Mouse (Mus musculus) gonadal fat pad, adult 2 months (tissue): ENCODE measurements at regions not wholly inside any gene's neighbourhood (a gene's known extent, or its start where the extent isn't known, plus 50 kb on each side); places are given as distances from the start of the nearest gene placed in this dataset.

ENCODE experiments used
- DNase-seq: peaks from one replicate; pipeline ENCODE4 v3.0.0-alpha.2; 2012; ENCODE audit warnings: low read depth

DNA sequence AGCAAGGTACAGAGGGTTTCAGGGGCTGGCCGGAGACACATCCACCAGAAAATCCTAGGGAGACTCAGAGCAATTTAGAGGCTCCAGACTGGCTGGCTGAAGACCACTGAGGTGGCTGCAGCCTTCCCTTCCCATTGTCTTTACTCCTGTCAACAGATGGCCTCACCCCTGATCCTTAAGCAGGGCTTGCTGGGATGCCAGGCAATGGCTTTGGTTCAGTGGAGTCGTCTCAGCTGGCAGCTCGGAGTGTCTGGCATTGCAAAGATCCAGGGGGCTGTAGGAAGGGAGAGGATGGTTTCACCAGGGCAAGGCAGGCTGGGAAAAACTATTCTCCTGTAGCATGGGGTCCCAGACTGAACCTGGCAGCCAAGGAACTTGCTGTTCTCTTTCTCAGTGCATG, 395.8 kb downstream of the Tshz3 start:
- DNase-seq: no peak

DNA sequence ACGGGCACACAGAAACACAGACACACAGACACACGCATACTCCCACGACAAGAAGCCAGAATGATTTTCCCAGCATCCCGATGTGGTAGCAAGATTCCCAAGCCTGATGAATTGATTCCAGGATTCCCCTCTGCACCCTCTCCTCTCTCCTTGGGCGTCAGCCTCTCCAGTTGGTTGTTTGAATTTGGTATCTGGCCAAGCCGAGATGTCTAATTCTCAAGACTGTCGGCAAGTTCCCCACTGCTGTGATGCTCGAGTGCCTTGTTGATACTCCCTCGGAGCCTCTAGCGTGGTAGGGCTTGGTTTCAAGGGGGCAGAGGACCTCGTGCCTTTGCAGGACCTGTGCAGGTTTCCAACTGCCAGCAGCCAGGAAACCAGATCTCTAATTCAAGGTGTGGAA, 397.9 kb downstream of the Tshz3 start:
- DNase-seq: no peak

- no peak for DNase-seq
These were observed 398.4 kb downstream of the Tshz3 start for GRCm38 (mm10) chr7:37096291-37096690.

DNA sequence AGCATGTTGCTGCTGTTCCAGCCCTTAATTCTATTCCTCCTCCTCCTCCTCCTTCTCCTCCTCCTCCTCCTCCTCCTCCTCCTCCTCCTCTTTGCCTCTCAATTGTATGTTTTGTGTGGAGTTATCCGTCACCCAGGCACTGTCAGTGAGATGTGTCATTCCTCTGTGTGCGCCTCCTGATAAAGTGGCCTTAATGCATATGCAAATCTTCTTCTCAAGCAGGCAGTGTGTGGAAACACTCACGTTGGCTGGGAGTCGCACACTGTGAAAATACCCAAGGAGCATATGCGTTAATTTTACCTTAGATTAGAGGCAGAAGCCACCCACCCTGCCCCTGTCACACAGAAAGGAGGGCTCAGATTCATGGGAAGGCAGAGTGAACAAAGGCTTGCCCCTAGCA, 401.0 kb downstream of the Tshz3 start:
- DNase-seq: no peak

- no peak for DNase-seq
These were observed 406.8 kb downstream of the Tshz3 start for GRCm38 (mm10) chr7:37104671-37105070.

DNA sequence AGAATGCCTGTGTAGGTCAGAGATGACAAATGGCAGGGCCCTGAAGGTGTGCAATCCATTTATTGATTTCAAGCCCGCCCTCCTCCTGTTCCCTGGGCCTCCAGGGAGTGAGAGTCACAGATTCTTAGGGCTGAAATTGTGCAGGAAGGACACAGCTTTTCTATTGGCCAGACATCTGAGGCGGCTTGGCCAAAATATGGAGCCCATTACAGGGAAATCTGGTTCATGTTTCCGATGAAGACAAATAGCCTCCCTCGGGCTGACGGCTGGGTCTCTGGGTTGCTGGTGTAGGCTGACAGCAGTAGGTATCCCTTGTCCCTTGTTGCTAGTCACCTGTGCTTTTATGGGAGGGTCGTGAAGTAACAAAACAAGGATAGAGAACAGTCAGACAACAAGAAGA, 413.2 kb downstream of the Tshz3 start:
- no peak for DNase-seq

GRCm38 (mm10) chr7:37120776-37121175, 422.9 kb downstream of the Tshz3 start:
- no peak for DNase-seq

DNA sequence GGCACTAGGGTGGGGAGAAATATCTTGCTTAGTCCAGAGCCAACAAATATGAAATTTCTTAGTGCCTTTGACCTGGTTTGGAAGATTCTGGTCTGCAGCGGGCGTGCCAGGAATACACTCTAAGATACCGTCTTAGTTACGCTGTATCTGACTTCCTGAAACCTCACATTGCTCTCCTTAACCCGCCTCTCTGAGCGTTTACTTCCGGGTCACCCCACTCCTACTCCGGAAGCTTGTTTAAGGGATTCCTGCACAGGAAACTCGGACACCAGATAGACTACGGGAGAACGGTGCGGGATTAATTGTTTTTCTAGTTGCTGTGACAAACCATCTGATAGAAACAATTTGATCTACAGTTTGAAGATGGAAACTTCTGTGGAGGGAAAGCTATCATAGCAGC, 442.3 kb downstream of the Tshz3 start:
- no peak for DNase-seq

GRCm38 (mm10) chr7:37142780-37143179, 444.9 kb downstream of the Tshz3 start:
- no peak for DNase-seq

DNA sequence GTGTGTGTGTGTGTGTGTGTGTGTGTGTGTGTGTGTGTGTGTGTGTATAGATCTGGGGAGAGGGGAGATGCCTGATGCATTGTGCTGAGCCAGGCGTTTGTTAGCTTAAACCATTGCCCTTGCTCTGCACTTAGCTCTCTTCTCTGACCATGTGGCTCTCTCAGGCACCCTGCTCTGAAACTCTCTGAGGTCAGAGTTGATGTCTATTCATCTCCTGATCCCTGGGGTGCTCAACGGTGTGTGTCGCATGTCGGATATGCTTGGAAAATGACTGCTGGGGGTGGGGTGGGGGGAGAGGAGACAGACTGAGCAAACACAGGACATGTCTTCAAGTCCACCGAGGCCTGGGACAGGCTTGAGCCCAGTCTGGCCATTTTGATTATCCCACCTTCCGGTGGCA, 446.4 kb downstream of the Tshz3 start:
- DNase-seq: no peak

DNA sequence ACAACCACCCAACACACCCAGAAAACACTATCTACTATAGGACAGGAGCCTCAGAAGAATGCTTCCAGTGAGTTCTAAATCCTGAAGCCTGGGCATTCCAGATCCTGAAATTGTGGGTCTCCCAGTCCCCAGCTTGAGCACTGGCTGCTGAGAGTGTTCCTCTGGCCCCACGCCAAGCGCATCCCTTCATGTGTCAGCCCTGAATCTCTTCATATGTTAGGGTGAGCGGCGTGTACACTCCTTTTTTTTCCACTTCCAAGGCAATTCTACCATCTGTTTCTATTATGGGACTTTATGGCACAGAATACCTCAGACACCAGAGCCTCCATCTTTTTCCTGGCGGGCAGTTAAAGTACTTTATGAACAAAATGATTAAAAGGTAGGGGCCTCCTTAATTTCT, 451.8 kb downstream of the Tshz3 start:
- DNase-seq: no peak

DNA sequence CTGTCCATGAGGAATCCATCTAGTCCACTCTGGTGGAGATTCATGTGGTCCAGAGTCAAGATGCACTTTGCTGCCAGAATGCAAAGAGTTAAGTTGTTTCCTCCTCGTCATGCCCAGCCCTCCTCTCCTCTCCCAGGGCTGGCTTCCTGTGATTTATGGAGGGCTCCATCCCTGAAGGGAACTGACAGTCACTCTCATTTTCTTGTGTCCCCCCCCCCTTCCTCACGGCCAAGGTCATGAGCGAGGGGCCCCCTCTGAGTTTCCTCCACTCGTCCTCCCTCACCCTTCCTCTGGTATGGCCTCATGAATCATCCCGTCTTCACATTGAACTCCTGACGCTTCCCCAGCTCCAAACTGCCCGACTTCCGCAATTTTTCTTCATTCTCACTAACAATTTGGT, 461.9 kb downstream of the Tshz3 start:
- DNase-seq: no peak

DNA sequence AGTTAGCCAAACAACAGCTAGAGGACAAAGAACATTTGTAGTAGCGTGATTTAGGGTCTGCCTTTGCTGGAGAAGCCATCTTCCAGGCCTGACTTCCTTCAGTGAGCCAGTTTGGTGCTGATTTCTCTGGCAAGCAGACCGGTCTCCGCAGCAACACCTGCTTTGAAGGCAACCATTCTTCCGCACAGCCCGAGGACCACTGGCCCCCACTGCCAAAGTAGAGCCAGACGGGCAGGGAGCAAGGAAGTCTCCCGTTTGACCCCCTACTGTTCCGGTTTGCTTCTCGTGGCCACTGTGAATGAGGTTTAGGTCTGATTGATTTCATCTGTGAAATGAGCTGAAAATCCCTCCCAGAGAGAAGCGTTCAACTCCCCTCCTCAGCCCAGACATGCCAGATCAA, 471.0 kb downstream of the Tshz3 start:
- no peak for DNase-seq

DNA sequence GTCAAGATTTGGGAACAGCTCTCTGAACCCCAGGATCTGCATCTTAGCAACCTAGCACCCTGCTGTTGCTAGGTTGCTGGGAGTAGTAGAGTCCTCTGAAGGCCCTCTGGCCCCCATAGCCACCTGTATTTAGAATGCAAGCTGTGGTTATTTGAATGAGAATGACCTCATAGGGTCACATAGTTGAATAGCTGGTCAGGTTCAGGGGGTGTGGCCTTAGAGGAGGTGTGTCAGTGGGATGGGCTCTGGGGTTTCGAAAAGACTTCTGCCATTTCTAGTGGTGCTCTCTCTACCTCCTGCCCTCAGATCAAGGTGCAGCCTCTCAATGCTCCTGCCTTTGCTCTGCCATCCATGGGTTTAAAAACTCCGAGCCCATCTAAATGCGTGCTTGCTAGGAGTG, 477.8 kb downstream of the Tshz3 start:
- no peak for DNase-seq

DNA sequence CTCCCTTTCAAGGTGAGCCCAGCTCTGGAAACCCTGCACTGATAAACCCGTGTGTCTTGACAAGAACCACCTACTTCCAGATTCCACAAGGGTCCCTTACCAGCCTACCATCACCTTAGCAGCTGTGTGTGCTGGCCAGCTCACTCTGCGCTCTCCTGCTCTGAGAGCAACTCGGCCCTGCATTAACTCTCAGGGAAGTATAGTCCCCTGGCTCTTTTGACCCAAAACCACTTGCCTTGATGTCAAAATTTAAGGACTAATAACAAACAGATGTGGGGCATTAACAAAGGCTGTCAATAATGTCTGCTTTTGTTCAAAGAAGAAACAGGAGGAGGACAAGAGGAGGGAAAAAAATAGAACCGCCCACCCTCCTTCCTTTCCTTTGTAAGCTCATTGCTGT, 480.3 kb downstream of the Tshz3 start:
- DNase-seq: no peak

GRCm38 (mm10) chr7:37179907-37180306, 482.0 kb downstream of the Tshz3 start:
- DNase-seq: no peak

GRCm38 (mm10) chr7:37180416-37180815, 482.5 kb downstream of the Tshz3 start:
- no peak for DNase-seq

DNA sequence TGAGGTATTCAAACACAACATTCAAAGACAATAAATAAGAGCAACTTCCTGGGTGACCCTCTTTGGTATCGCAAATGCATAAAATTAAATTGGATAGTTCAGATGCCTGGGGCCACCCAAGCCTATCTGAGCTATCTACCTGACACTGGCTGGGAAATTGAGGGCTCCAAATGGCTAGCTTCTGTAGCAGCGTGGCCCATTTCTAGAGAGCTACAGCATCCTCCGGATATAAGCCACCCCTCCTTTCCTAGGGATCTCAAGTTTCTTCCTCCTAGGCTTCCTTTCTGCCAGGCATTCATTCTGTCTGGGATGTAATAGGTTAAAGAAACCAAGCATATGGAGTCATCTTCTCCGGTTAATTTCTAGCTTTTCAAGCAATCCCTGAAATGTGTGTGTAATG, 483.2 kb downstream of the Tshz3 start:
- DNase-seq: no peak

DNA sequence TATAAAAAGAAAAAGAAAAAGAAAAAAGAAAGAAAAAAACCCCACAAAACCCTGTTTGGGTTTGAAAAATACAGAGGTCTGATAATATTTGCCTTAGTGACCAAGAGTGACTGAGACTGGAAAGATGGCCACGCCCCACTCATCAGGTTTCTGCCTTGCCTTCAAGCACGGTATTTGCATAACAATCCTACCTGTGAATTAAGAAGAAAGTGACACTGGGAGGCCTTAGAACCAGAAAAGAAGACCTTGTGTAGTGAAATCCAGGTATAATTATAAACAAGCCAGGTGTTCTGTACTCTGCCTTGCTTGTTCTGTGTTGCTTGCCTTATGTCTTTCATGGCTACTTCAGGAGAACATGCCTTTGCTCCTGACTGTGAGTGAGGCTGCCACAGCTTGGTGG, 494.6 kb downstream of the Tshz3 start:
- no peak for DNase-seq

- no peak for DNase-seq
These were observed 506.9 kb downstream of the Tshz3 start for GRCm38 (mm10) chr7:37204800-37205199.

- DNase-seq: no peak
These were observed 510.4 kb downstream of the Tshz3 start for GRCm38 (mm10) chr7:37208305-37208704.

DNA sequence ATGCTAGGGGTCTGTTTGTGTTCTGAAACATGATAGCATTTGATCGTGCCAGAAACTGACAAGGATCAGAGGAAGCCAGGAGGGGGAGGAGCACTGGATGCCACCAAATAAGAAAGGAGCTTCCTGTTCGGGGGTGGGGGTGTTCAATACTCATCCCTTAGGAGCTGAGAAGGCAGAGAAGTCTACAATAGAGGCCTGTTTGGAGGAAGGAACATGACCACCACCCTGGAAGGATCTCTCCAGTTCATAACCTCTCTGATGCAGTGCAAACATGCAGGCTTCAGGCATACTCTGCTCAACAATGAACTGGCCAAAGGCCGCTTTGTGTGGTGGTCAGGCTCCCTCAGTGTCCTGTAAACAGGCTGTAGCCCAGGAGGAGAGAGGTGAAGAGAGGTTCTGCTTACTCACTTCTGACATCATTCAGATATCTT, 515.8 kb downstream of the Tshz3 start:
- DNase-seq: no peak

- DNase-seq: no peak
These were observed 517.6 kb downstream of the Tshz3 start for GRCm38 (mm10) chr7:37215498-37215897.

GRCm38 (mm10) chr7:37220476-37220875, 522.6 kb downstream of the Tshz3 start:
- DNase-seq: no peak

GRCm38 (mm10) chr7:37226423-37226822, 528.5 kb downstream of the Tshz3 start:
- no peak for DNase-seq
